Mouse (Mus musculus) heart, adult 9 months (tissue): Measurements from ENCODE around the gene Grin1.
"Not testable (repeated sequence)": the region's sequence is repeated elsewhere in the genome, so short reads cannot be mapped to it uniquely, and the experiment has no call there.

Source experiments
- DNase-seq, 2 experiments: peaks; one replicate each; pipeline ENCODE4 v3.0.0; 2022; ENCODE audit warnings: low spot score in 2 of 2

Gene Grin1

GRCm38 (mm10) chr2:25257250-25257649, 61.7 kb downstream of the Grin1 start:
- DNase-seq = not testable (repeated sequence)

DNA sequence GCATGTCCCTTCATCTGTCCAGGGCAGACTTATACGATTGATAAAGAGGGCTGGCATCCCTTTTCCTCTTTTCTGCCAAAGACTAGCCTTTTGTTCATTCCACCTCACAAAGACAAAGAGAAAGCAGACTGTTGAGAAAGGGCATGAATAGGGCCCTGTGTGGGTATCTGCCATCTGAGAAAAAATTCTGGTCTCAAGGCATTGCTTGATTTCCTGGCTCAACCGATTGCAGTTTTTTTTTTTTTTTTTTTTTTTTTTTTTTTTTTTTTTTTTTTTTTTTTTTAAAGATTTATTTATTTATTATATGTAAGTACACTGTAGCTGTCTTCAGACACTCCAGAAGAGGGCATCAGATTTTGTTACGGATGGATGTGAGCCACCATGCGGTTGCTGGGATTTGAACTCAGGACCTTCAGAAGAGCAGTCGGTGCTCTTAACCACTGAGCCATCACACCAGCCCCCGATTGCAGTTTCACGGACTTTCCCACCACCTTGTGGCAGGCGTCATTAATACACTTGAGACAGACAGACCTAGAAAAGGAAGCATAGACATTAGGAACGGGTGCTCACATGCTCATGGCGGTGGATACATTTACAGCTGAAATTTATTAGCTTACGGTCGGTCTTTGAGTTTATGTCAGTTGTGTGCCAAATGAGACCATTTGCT, 62.4 kb downstream of the Grin1 start:
- DNase-seq = not testable (repeated sequence)

DNA sequence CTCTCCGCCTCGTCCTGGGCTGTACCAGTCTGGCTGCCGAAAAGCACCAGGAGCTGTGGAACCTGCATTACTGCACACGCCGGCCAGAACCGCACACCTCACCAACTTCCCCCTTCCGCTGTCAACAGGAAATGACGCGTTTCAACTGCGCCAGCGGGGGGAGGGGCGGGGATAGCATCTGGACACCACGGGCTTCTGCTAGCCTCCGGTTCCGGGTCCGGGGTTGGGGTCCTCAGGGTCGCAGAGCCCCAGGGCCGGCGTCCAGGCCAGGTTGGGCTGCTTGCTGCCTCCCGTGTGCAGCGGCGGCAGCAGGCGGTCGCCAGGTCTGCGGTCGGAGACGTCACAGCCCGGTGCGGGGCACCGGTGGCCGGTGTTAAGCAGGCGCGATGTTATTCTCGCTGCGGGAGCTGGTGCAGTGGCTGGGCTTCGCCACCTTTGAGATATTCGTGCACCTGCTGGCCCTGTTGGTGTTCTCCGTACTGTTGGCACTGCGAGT, 63.7 kb downstream of the Grin1 start, which contains the start of gene Tmem203:
Gene Tmem203 (plus strand): TSS at position 156 of the 496 bp plus-strand sequence.
- peak; percentile 82 to 85 for DNase-seq

- DNase-seq = no peak
Measured at GRCm38 (mm10) chr2:25252331-25252730, 66.7 kb downstream of the Grin1 start.

DNA sequence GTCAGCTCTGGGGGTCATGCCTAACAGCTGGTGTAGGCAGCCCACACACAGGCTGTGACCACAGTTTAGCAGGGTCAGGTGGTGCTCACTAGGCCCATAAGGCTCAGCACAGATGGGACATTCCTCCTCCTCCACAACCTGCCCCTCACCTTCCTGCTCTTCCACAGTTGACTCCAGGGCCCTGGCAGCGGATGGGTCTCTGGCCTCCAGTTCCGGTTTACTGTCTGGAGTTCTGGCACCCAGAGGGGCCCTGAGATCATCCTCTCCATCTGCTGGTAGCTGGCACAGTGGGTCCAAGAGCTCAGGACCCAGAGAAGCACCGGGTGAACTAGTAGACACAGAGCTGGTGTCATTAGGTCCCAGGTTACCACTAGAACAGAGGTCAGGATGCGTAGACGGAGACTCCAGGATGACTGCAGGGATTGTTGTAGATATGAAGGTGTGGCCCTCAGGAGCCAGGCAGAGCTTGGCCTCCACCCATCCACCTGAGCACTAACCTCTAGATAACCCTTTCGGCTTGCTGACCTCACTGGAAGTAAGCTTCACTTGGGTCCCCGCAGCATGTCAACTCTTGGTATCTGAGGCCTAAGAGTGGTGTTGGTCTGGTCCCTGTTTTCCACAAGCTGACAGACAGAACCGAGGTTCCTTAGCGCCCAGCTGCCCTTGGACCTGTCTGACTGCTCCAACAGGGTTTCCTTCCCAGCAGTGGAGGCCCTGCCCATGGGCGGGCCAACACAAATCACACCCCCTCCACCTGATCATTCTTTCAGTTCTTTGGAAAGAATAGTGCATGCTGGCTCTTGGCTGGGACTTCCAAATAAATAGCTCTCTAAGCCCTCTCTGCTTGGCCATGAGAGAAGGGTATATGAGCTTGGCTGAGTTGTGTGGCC, 72.6 kb downstream of the Grin1 start, which contains the start of gene AL732309.1:
Gene AL732309.1 (minus strand): TSS at position 681 of the 890 bp plus-strand sequence.
- no peak for DNase-seq

DNA sequence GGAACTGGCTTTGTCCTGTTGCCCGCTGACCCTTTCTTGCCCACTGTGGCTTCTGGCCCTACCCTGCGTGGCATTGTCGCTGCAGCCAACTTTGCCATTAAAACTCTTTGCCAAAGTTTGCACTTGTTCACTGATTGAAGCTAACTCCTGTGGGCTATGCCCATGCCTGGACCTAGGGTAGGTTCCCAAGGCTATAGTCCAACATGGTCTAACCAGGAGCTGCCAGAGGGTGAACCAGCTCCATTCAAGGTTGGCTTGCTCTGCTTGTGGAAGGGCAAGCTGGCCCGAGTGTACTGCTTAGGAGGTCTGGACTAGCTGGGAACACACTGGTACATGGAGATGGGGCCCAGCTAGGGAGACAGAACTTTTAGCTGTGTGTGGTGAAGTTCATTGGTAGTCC, 74.8 kb downstream of the Grin1 start:
- DNase-seq = no peak

DNA sequence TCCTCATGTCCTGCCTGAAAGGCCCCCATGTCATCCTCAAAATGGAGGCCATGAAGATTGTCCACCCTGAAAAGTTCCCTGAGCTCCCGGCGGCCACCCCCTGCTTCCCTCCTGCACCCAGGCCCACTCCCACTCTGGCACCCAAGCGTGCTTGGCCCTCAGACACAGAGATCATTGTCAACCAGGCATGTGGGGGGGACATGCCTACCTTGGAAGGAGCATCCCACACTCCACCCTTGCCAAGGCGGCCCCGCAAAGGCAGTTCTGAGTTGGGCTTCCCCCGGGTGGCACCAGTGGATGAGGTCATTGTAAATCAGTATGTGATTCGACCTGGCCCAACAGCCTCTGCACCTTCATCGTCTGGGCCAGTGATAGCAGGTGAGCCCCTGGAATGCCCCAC, 75.6 kb downstream of the Grin1 start:
- DNase-seq = no peak

GRCm38 (mm10) chr2:25242101-25242506, 76.9 kb downstream of the Grin1 start, which contains the start of the genes Rnf208 and Cysrt1:
Gene Rnf208 (plus strand): TSS chr2:25242255.
Gene Cysrt1 (minus strand): TSS chr2:25242452.
- no peak for DNase-seq

- DNase-seq = no peak
Measured at GRCm38 (mm10) chr2:25241438-25241775, 77.6 kb downstream of the Grin1 start.
